Mouse (Mus musculus): ENCODE data around the gene Dppa4.

Dppa4 gene

GRCm38 (mm10) chr16:48323602-48324345, 40.2 kb downstream of the Dppa4 start:
- no peak for DNase-seq (ENCODE audit: low spot score in 2 of 2)

GRCm38 (mm10) chr16:48326903-48327302, 43.4 kb downstream of the Dppa4 start:
- DNase-seq (ENCODE audit: low spot score in 2 of 2) = no peak

- DNase-seq (ENCODE audit: low spot score in 2 of 2) = no peak
These were observed 44.9 kb downstream of the Dppa4 start for GRCm38 (mm10) chr16:48328420-48328819.

GRCm38 (mm10) chr16:48331822-48332221, 48.3 kb downstream of the Dppa4 start:
- DNase-seq (ENCODE audit: low spot score in 2 of 2) = no peak

GRCm38 (mm10) chr16:48335326-48335725, 51.8 kb downstream of the Dppa4 start:
- DNase-seq (ENCODE audit: low spot score in 2 of 2) = no peak

Measured in urinary bladder, adult 18-20 months (tissue).